Mouse (Mus musculus): ENCODE measurements around the gene Rab31.

GRCm38 (mm10) chr17:65780970-65781369 lies 8.4 kb upstream of the Rab31 start:
- TF ChIP-seq E2F4 (IDR thresholded peaks at IDR 0.05; ENCODE audit: insufficient read depth) (no peak), POLR2A (IDR thresholded peaks at IDR 0.05; ENCODE audit: insufficient read length, low read depth) (no peak), TCF12 (IDR thresholded peaks at IDR 0.05; ENCODE audit: insufficient read depth, poor library complexity, severe bottlenecking) (no peak), POLR2AphosphoS2 (IDR thresholded peaks at IDR 0.05; ENCODE audit: insufficient read length, low read depth) (no peak), TCF3 (IDR thresholded peaks at IDR 0.05; ENCODE audit: insufficient read length, low read depth) (no peak), MAX (IDR thresholded peaks at IDR 0.05; ENCODE audit: low read depth) (no peak), CEBPB (IDR thresholded peaks at IDR 0.05; ENCODE audit: insufficient read depth, poor library complexity, severe bottlenecking) (no peak)

Data from myocyte (in vitro differentiated cells).